Mouse (Mus musculus) kidney, embryonic 16.5 days (tissue): ENCODE results near the gene Zfp949. TPM values are rescaled to one million over a fixed set of nuclear protein-coding genes. Genes with fewer than 3 reads are reported as not detected.
"Not testable (repeated sequence)": the region's sequence is repeated elsewhere in the genome, so short reads cannot be mapped to it uniquely, and the experiment has no call there.

Source experiments
- ATAC-seq: fragments of 200-750 bp; cut with Nextera tagmentation; 2 replicates; pipeline ENCODE4 v1.8.0; 2017; ENCODE audit warnings: moderate TSS enrichment; ENCODE audit not compliant: low FRiP score, low TSS enrichment
- H3K27ac ChIP-seq: fragments of 300-500 bp; sonication (generic); 2 replicates; pipeline ENCODE4 v1.5.1; 2014; ENCODE audit warnings: low read length
- H3K27me3 ChIP-seq: fragments of 300-500 bp; sonication (generic); 2 replicates; pipeline ENCODE4 v1.6.1; 2014; ENCODE audit warnings: low read length, control low read depth, mixed read lengths; ENCODE audit not compliant: insufficient read depth
- H3K36me3 ChIP-seq: fragments of 300-500 bp; sonication (generic); 2 replicates; pipeline ENCODE4 v1.6.1; 2014; ENCODE audit warnings: low read length, control low read depth, mixed read lengths; ENCODE audit not compliant: insufficient read depth
- H3K4me1 ChIP-seq: fragments of 300-500 bp; sonication (generic); 2 replicates; pipeline ENCODE4 v1.6.1; 2014; ENCODE audit warnings: low read length, control low read depth, mixed read lengths; ENCODE audit not compliant: insufficient read depth
- H3K4me2 ChIP-seq: fragments of 300-500 bp; sonication (generic); replicated peaks from 2 replicates; pipeline ENCODE4 v1.6.1; 2014; ENCODE audit warnings: low read depth, low read length
- H3K4me3 ChIP-seq: fragments of 300-500 bp; sonication (generic); 2 replicates; pipeline ENCODE4 v1.5.1; 2014; ENCODE audit warnings: mild to moderate bottlenecking, low read length
- H3K9ac ChIP-seq: fragments of 300-500 bp; sonication (generic); replicated peaks from 2 replicates; pipeline ENCODE4 v1.6.1; 2014; ENCODE audit warnings: low read length
- H3K9me3 ChIP-seq: fragments of 300-500 bp; sonication (generic); 2 replicates; pipeline ENCODE4 v1.6.1; 2016; ENCODE audit warnings: low read length, control low read depth
- WGBS: fragments of 180-500 bp; shearing (Covaris S2); extraction: QIAGEN DNeasy Blood & Tissue Kit; methylation state at CpG from one replicate; pipeline ENCODE4 v1.1.7; 2014; 5-methylcytosine and 5-hydroxymethylcytosine counted together
- polyA plus RNA-seq: library from polyadenylated mRNA; unstranded; fragments of >200 nt; fragmentation: Nextera tagmentation; extraction: Ambion mirVana; gene quantifications from 2 replicates; pipeline ENCODE4 v1.2.1, GENCODE M21; 2015

Zfp949 gene
- polyA plus RNA-seq, 1 experiment from 2014 or later, result 13.9 TPM

- not testable (repeated sequence) for ATAC-seq
- peaks cover 41% of the 10 kb centered on the region for H3K36me3 ChIP-seq
- 97% methylated on average over 2 of the region's 2 CpGs for WGBS
These were observed 13.7 kb downstream of the Zfp949 start for GRCm38 (mm10) chr9:88561476-88561875.

GRCm38 (mm10) chr9:88570471-88570870 is 22.7 kb downstream of the Zfp949 start:
- 0 out of 2 replicates have a peak, but pooled peaks have one; percentile 39 for ATAC-seq
- peaks cover 30% of the 10 kb centered on the region for H3K9me3 ChIP-seq
- H3K4me3 ChIP-seq, H3K9ac ChIP-seq, H3K4me2 ChIP-seq, H3K27ac ChIP-seq, H3K4me1 ChIP-seq, H3K27me3 ChIP-seq: not testable (repeated sequence)
- H3K36me3 ChIP-seq, result peaks cover 41% of the 10 kb centered on the region
- WGBS, result 91% methylated on average over 3 of the region's 3 CpGs

More at GRCm38 (mm10) chr9:88561476-88561875, 13.7 kb downstream of the Zfp949 start:
- H3K9ac ChIP-seq, H3K27ac ChIP-seq, H3K4me3 ChIP-seq, H3K4me1 ChIP-seq, H3K9me3 ChIP-seq, H3K27me3 ChIP-seq, H3K4me2 ChIP-seq: not testable (repeated sequence)

DNA sequence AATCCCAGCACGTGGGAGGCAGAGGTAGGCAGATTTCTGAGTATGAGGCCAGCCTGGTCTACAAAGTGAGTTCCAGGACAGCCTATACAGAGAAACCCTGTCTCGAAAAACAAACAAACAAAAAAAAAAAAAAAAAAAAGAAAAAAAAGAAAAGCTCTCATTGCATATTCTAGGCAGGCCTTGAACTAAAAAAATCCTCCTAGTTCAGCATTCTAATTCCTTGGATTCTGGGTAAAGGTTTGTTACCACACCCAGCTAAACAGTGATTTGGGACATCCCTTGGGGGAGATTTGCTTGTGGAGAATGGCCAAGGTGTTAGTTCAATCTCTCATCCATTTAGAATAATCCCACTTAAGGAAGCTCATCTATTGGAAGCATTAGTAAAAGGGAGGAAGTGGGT is 32.8 kb downstream of the Zfp949 start, which contains the start of gene Trim43a:
Gene Trim43a (plus strand): TSS at position 301 of the 400 bp plus-strand sequence.
- H3K27ac ChIP-seq, H3K36me3 ChIP-seq, H3K27me3 ChIP-seq, ATAC-seq, H3K4me1 ChIP-seq, H3K4me2 ChIP-seq, H3K9ac ChIP-seq, H3K9me3 ChIP-seq, H3K4me3 ChIP-seq: not testable (repeated sequence)
- WGBS, result 96% methylated on average over 2 of the region's 2 CpGs

GRCm38 (mm10) chr9:88593708-88594107 is 45.9 kb downstream of the Zfp949 start:
- not testable (repeated sequence) for H3K4me2 ChIP-seq, H3K4me3 ChIP-seq, H3K27ac ChIP-seq, H3K9me3 ChIP-seq, H3K27me3 ChIP-seq, H3K9ac ChIP-seq, H3K36me3 ChIP-seq, H3K4me1 ChIP-seq
- ATAC-seq, result 0 out of 2 replicates have a peak, but pooled peaks have one; percentile 70
- WGBS, result 27% methylated on average over 5 of the region's 6 CpGs

- peak overlapping the region; percentile 41 for H3K4me3 ChIP-seq
- not testable (repeated sequence) for H3K27me3 ChIP-seq, H3K36me3 ChIP-seq, H3K4me1 ChIP-seq, H3K9me3 ChIP-seq, H3K27ac ChIP-seq
- WGBS, result under 1% methylated on average over 46 of the region's 50 CpGs
- H3K4me2 ChIP-seq, result peak overlapping the region; percentile 54
- peak overlapping the region; percentile 56; the same call in 1 of the 2 replicates for H3K9ac ChIP-seq
- peak; percentile 98 for ATAC-seq
These were observed 51.7 kb downstream of the Zfp949 start for GRCm38 (mm10) chr9:88599206-88600162.

Other genes starting within 250 kb of the Zfp949 start
- gene Nt5e, start 220.8 kb upstream of the Zfp949 start, polyA plus RNA-seq, result 2.5 and 3.9 TPM in 2 replicates
- 32.1 and 32.9 TPM in 2 replicates for gene Snx14, start 109.1 kb upstream of the Zfp949 start, polyA plus RNA-seq
- 0.31 and 1.3 TPM in 2 replicates for gene Gm20537, start 91.4 kb upstream of the Zfp949 start, polyA plus RNA-seq
- 91.9 and 99.8 TPM in 2 replicates for gene Syncrip, start 65.4 kb upstream of the Zfp949 start, polyA plus RNA-seq
- gene Trim43a, start 32.9 kb downstream of the Zfp949 start, polyA plus RNA-seq, result 0.07 and 0.09 TPM in 2 replicates
- 37.9 and 50.8 TPM in 2 replicates for gene Mthfsl, start 172.3 kb downstream of the Zfp949 start, polyA plus RNA-seq
- 0.35 and 0.67 TPM in 2 replicates for gene Bcl2a1d, start 183.9 kb downstream of the Zfp949 start, polyA plus RNA-seq